Mouse (Mus musculus): ENCODE measurements at regions not wholly inside any gene's neighbourhood (a gene's known extent, or its start where the extent isn't known, plus 50 kb on each side); places are given as distances from the start of the nearest gene placed in this dataset.

DNA sequence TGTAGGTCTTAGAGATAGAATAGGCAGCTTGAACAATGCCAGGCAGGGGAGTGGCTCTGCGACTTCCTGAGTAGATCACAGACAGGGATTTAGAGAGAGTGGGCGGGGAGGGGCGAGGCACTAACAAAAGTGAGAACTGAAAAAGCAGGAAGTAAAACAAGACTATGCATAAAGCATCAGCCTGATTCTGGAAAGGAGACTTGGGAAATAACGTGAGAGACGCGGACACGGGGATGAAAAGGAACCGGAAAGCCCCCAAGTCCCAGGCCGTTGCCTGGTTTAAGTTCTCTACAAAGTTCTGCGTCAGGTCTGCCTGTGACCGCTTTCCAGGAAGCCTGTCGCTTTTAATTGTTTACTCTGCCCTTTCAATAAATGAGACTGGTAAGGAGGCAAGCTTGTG, 86.3 kb downstream of the D16Ertd472e start:
- intact Hi-C loops (cut with DNase I), result no loop called here

- intact Hi-C loops (cut with DNase I), result no loop called here
These were observed 86.9 kb downstream of the D16Ertd472e start for GRCm38 (mm10) chr16:78489604-78490003.

GRCm38 (mm10) chr16:78486531-78486930, 90.0 kb downstream of the D16Ertd472e start:
- intact Hi-C loops (cut with DNase I), result no loop called here

- intact Hi-C loops (cut with DNase I), result no loop called here
These were observed 92.2 kb downstream of the D16Ertd472e start for GRCm38 (mm10) chr16:78484319-78484718.

DNA sequence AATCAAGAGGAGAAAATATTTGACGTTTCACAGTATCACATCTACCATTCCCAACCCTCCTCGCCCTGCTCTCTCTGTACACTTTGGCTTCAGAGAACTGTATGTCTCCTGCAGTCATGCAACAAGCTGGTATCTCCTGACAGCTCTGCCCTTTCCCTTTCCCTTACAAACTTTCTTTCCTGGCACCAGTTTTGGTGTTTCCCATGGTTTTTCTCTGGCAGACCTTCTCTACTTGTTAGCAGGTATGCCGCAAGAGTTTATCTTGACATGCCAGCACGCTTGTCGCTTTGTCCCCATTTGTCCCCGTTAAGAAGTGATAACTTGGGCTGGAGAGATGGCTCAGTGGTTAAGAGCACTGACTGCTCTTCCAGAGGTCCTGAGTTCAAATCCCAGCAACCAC, 94.9 kb downstream of the D16Ertd472e start:
- intact Hi-C loops (cut with DNase I), result no loop called here

GRCm38 (mm10) chr16:78481065-78481464, 95.4 kb downstream of the D16Ertd472e start:
- intact Hi-C loops (cut with DNase I), result no loop called here

DNA sequence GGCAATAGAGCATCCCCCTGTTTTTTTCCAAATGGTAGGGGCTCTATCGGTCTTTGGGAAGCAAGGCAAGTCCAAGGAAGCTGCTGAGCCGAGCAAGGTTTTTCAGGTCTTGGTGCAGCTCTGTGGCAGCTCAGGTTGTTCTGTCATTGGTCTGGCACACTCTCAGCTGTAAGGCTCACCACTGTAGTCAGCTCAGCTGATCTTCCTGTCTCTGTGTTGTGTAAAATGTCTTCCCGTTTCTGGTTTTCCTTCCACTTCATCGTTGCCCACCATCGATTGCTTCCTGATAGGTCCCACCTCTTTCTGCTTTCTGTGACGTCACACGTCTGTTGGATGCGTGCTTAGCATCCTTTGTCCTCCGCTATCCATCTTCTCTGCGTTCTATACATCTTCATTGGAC, 96.2 kb downstream of the D16Ertd472e start:
- intact Hi-C loops (cut with DNase I), result no loop called here

DNA sequence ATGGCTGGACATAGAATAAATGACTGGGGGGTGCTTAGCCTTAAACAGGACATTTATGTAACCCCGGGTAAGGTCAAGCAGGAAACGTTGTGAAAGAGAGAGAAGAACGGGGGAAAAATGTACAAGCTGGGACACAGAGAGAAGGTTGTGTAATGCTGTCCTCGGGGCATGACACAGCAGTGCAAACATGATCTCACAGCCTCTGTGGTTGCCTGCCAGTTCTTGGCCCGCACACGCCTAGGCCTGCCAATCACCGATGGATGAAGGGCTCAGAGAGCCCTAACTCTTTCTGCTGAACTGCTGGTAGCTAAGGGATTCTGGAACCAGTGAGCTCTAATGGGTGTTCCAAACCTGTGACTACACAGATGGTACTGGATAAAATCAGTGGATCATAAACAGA, 96.5 kb upstream of the Btg3 start:
- intact Hi-C loops (cut with DNase I), result no loop called here

DNA sequence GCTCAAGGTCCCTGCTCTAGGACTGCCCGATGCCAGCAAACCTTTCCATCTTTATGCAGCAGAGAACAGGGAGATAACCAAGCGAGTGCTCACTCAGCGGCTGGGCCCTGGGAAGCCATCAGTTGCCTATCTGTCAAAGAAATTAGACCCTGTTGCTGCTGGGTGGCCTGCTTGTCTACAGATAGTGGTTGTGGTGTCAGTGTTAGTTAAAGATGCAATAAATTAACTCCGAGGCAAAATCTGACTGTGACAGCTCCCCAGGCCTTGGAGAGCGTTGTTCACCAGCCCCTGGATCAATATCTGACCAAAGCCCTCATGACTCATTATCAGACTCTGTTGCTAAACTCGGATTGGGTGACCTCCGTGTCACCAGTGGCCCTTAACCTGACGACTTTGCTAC, 83.0 kb upstream of the Btg3 start:
- intact Hi-C loops (cut with DNase I), result no loop called here

DNA sequence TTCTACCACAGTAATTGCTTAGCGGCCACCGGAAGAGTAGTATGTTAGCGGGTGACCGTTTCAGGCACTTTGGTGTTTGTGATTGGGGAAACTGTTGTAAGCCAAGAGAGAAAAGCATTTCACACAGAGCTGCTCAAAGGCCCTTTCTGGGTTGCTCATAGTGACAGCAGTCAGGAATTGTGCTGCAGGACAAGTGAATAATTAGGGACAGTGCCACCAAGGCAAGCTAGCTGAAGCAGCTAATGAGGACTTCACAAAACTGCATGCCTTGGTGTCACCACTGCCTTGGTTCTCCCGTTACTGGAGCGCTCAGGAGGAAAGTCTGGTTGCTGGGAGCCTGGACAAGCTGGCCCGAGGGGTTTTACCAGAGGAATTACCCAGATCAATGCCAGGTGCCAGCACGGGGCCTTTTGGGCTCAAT, 80.7 kb upstream of the Btg3 start:
- intact Hi-C loops (cut with DNase I), result no loop called here

DNA sequence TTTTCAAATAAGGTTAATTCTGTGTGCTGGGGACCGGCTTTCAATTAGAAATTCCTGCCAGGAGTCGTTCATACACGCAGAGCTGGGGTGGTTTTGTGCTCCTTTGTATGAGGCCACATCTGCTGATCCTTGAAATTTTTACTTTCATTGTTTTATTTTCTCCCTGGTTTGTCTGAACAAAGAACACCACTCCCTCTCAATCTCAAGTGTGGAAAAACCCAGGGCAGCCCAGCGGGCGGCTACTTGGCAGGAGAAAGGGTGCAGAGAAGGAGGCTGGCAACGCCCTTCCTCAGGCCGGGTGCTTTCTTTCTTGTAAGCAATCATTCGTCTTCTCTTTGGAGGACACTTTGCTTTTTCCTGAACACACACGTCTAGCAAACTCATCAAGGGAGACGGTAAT, 79.4 kb upstream of the Btg3 start:
- intact Hi-C loops (cut with DNase I), result no loop called here

DNA sequence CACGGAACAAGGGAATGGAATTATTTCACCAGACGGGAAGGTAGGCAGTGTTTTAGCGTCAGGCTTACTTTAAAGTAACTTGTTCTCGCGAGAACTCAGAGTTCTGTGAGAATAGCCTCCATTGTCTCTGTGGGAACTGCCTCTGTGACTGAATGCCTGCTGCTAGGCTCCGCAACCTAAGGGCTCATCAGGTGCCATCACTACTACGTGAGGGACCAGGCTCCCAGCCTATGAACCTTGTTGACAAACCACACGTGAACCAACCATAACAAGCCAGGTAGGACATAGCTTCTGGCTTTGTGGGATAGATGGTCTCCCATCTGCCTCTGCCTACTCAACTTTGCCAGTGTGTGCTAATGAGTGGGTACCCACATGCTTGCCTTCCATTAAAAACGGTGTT, 77.5 kb upstream of the Btg3 start:
- intact Hi-C loops (cut with DNase I), result loop anchor here (5.0 kb wide), 1 partner anchor 123 kb away; the partner anchor contains the start of gene D16Ertd472e

DNA sequence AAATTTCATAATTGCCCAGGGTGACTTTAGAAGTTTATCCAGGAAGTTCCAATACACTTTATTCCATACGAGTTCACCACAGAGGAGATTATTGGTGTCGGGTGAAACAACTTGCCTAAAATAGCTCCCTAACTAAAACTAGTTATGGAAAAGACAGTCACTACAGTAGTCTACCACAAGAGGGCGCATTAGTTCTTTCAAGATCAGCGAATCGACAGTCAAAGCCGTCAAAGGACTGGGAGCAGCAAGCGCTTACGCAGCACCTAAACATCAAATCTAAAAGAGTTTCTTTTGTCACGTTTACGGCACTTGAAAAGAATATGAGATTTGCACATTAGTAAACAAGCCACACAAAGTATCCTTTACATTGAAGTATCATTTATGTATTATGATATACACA, 75.3 kb upstream of the Btg3 start:
- intact Hi-C loops (cut with DNase I), result loop anchor here (2.0 to 5.0 kb wide), 2 partner anchors 125 to 182 kb away; partner anchors contain the start of gene D16Ertd472e

- intact Hi-C loops (cut with DNase I), result loop anchor here (2.0 to 5.0 kb wide), 2 partner anchors 126 to 183 kb away; partner anchors contain the start of gene D16Ertd472e
These were observed 74.8 kb upstream of the Btg3 start for GRCm38 (mm10) chr16:78451750-78452149.

DNA sequence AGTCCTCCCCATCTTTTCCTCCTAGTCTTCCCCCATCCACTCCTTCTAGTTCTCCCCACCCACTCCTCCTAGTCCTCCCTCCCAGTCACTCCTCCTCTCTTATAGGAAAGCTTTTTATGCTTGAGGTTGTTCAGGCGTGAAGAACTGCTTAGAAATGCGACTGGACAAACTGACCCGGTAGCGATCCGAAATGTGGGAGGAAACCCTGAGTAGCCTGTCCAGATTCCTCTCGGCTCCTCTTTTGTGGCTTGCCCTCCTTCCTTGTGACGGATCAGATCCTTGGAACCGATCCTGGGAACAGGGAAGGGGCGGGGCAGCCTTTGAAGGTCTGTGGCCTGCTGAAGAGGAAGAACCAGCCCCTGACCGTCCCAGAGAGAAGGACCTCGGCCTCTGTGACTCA, 74.3 kb upstream of the Btg3 start:
- intact Hi-C loops (cut with DNase I), result loop anchor here (5.0 kb wide), 1 partner anchor 126 kb away; the partner anchor contains the start of gene D16Ertd472e

DNA sequence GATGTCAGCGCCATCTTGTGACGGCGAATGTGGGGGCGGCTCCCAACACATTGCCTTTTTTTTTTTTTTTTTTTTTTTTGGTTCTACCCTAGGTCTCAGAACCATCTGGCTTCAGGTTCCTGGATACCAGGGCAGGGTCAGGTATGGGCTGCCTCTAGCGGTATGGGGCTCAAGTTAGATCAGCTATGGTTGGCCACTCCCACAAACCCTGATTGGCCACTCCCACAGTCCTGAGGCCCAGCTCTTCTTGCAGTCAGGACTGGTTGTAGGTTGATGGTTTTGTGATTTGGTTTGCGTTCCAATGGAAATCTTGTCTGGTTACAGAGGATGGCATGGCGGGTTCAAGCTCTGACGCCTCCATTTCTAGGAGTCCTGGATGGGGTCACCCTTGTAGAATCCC, 72.2 kb upstream of the Btg3 start:
- intact Hi-C loops (cut with DNase I), result no loop called here

GRCm38 (mm10) chr16:78443262-78443661, 66.3 kb upstream of the Btg3 start:
- intact Hi-C loops (cut with DNase I), result no loop called here

DNA sequence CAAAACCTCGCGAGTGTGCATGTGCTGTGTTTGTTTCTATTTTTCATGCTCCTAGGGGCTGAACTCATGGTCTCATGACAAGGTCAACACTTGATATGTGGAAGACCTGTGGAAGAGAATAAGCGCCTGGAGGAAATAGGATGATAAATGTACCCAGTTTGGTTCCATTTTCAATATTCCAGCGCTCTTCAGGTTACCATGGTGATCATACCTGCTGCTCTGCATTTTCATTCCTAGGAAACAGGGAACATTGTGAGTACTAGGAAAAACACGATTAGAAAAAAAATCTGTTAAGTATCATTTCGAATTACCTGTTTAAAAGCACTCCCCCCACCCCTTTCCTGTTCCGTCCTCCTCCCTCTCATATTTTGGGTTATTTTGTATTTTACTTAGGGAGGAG, 65.8 kb upstream of the Btg3 start:
- intact Hi-C loops (cut with DNase I), result no loop called here

- intact Hi-C loops (cut with DNase I), result no loop called here
These were observed 65.0 kb upstream of the Btg3 start for GRCm38 (mm10) chr16:78441961-78442360.

- intact Hi-C loops (cut with DNase I), result no loop called here
These were observed 58.7 kb upstream of the Btg3 start for GRCm38 (mm10) chr16:78435707-78436106.

GRCm38 (mm10) chr16:78427470-78428041, 50.6 kb upstream of the Btg3 start:
- intact Hi-C loops (cut with DNase I), result no loop called here

Data from adrenal gland (tissue).